Mouse (Mus musculus) lung, adult 2 months (tissue): ENCODE measurements around the gene Traf1. TPM values are rescaled to one million over a fixed set of nuclear protein-coding genes. Genes with fewer than 3 reads are reported as not detected.
A peak's percentile ranks its signal among the peaks of the same experiment; 100 is the strongest.

Source experiments
- DNase-seq: peaks from one replicate; pipeline ENCODE4 v3.0.0; 2022
- H3K4me1 ChIP-seq: fragments of 200-500 bp; 2 replicates; pipeline ENCODE4 v1.6.1; 2011; ENCODE audit warnings: low read length; ENCODE audit not compliant: control insufficient read depth, insufficient read depth
- H3K4me3 ChIP-seq: fragments of 200-500 bp; replicated peaks from 2 replicates; pipeline ENCODE3; 2011; ENCODE audit warnings: low read depth, mild to moderate bottlenecking, control low read depth, low read length; ENCODE audit errors: extremely low read depth
- CTCF ChIP-seq: fragments of 200-500 bp; IDR thresholded peaks from 2 replicates; pipeline ENCODE4 v1.5.1; 2011; ENCODE audit warnings: mild to moderate bottlenecking, low read length, control low read depth; ENCODE audit not compliant: insufficient read depth
- POLR2A ChIP-seq: fragments of 200-500 bp; IDR thresholded peaks from 2 replicates; pipeline ENCODE4 v1.6.1; 2011; ENCODE audit warnings: low read depth, mild to moderate bottlenecking, control low read depth, low read length, borderline replicate concordance; ENCODE audit errors: extremely low read depth
- WGBS: fragments of 180-500 bp; shearing (Covaris S2); methylation state at CpG from one replicate; pipeline ENCODE4 v1.1.7; 2018; 5-methylcytosine and 5-hydroxymethylcytosine counted together
- polyA plus RNA-seq: library from polyadenylated mRNA; depleted of rRNA; stranded (reverse); fragments of >200 nt; gene quantifications from 2 replicates; pipeline ENCODE4 v1.2.3, GENCODE M21; 2012

The Traf1 gene
- polyA plus RNA-seq, 1 experiment = 59.6 TPM

DNA sequence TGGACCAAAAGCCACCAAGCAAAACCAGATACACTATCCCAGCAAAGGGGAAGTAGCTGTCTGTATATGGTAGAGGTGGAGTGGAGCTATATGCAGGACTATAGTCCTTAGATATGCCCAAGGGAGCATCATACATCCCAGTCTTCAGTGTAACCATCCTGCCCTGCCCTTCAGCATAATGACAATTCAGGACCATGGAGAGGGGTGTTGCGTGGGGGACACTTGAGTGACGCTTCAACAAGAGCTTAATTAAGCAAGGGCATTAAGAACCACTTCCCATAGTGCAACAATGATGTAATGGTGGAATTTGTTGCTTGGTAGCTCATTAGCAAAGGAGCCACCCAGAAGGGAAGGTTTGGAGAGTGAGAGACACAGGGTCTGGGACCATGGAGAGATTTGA lies 12.9 kb downstream of the Traf1 start:
- H3K4me1 ChIP-seq = no peaks in the 10 kb centered on the region
- TF ChIP-seq POLR2A = no peak
- TF ChIP-seq CTCF = no peak
- 27% methylated on average over 2 of the region's 2 CpGs for WGBS
- no peak for DNase-seq
- no peak overlapping the region for H3K4me3 ChIP-seq

DNA sequence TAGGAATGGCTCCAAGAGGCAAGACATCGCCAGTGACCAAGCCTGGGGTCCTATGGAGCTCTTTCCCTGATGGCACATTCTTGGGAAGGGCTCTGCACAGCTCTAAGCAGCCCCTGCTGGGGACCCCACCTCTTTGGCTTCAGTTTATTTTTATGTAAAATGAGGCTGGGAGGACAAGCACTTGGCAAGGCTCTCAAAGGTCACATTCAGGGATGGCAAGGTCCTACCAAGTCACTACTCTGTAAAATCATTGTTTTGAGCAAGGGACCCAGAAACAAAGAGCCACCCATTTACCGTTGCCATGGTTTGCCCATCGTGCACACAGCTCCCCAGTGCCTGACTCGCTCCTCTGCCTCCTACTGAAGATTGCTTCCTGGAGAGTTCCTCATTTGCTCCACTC lies 15.5 kb downstream of the Traf1 start:
- H3K4me3 ChIP-seq = no peak overlapping the region
- no peaks in the 10 kb centered on the region for H3K4me1 ChIP-seq
- peak; percentile 1 for DNase-seq
- 73% methylated on average over 4 of the region's 4 CpGs for WGBS
- TF ChIP-seq CTCF (no peak), POLR2A (no peak)

DNA sequence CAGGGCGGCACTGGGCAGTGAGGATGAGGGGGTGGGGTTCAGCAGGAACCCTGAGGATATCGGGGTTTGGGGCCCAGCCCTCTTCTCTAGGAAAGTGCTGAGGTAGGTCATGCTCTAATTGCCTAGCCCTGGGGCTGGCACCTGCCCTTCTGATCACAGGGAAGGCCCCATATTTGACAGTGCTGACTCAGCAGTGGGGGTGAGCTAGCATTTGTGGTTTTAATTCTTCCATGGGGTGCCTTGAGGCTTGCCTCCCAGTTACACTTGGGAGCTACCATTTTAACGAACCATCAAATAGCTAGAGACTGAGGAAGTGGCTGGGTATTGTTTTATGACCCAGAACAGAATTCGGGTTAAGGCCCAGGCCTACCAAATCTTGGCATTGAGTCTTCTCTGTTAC lies 16.0 kb downstream of the Traf1 start:
- TF ChIP-seq CTCF (no peak), POLR2A (no peak)
- DNase-seq = peak; percentile 3
- WGBS = 81% methylated on average over 4 of the region's 4 CpGs

DNA sequence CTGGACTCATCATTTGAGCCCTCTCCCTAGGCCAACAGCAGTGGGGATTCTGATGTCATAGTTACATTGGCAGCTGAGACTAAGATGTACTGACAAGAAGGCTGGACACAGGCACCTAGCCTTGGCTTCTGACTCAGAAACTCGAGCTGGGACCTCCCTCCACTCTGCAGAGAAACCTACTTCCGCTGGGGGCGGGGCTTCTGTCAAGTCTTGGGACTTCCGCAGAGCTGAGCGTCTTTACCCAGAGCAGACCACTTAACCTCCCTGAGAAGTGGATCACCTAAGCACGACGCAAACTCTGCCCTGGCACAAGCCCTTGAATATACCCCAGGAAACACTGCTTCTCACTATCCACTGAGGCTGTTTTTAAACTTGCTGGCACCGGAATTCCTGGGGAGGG lies 16.8 kb downstream of the Traf1 start:
- peak; percentile 71 for DNase-seq
- Histone ChIP-seq H3K4me3 (no peak overlapping the region), H3K4me1 (no peaks in the 10 kb centered on the region)
- TF ChIP-seq CTCF = no peak
- TF ChIP-seq POLR2A = 0 out of 2 replicates have a peak, but pooled peaks have one; percentile 16
- 11% methylated on average over 8 of the region's 8 CpGs for WGBS

More for the DNA sequence above, 16.0 kb downstream of the Traf1 start:
- Histone ChIP-seq H3K4me1 (no peaks in the 10 kb centered on the region), H3K4me3 (no peak overlapping the region)

DNA sequence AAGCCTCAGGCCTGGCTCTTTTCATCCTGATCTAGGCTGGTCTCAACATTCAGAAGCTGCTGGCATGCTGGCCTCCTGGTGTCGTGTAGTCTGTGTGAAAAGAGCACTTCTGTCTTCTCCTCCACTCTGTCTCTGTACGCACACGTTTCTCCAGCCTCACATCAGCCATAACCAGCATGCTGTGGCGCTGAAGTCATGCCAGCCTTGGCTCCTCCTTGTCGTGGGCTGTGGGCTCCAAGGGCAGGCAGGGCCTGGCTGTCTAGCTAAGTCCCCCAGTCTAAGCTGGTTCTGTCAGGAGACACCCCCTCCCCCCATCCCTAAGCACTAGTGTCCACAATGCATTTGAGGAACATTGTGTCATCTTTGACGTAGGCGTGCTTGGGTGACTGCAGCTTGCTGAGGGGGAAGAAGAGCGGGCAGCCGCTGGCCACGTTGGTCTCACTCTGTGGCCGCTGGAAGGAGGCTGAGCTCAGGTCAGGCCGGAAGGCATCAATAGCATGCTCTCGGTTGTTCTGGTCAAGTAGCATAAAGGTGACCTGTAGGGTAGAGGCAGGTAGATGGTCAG lies 17.9 kb downstream of the Traf1 start:
- Histone ChIP-seq H3K4me3 (no peak overlapping the region), H3K4me1 (no peaks in the 10 kb centered on the region)
- no peak for DNase-seq
- WGBS = 75% methylated on average over 13 of the region's 13 CpGs
- no peak for TF ChIP-seq CTCF
- TF ChIP-seq POLR2A = no peak

DNA sequence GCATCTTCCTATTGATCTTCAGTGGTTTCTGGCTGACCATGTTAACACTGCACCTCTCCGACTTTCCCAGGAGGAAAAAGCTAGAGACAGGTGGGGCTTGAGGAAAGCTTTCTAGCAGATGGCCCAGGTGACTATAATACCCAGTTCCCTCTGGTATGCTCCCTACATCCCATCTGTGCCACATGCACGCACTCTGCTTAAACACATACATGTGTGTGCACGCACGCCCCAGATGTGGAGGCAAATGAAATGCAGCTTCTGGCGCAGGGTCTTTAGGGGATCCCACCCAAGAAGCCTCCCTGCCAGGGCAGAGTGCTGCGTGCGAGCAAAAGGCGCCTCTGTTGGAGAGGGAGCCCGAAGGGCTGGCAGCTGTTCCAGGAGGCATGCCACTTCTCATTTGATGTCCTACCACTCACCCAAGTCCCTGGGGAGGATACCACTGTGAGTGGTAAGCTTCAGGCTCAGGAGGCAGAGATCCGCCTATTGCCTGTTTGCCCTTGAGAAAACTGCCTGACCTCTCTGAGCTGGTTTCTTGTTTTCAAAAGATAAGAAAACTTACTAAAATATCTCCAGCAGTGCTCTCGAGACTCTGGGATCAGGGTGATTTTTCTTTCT lies 20.4 kb downstream of the Traf1 start:
- Histone ChIP-seq H3K4me3 (no peak overlapping the region), H3K4me1 (no peaks in the 10 kb centered on the region; the same call in 1 of the 2 replicates)
- peak; percentile 6; the same call in 1 of the 2 replicates for TF ChIP-seq POLR2A
- no peak for TF ChIP-seq CTCF
- DNase-seq = no peak
- 65% methylated on average over 11 of the region's 11 CpGs for WGBS

DNA sequence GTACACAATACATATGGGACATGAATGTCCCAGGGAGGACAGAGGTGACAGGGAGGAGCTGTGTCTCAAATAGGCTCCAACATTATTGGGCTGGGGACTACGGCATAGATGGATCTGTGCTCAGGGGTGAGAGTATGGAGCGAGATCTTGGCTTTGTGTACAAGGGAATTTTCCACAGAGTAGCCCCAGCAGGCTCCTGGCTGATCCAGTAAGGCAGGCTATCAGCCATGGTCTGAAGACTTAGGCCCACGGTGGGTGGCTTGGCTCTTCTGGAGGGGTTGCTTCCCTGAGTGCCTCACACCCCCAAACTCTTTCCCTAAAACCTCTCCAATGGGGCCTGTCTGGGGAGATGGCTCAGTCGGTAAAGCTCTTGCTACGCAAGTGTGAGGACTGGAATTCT lies 21.3 kb downstream of the Traf1 start:
- no peak for DNase-seq
- no peaks in the 10 kb centered on the region; the same call in 1 of the 2 replicates for H3K4me1 ChIP-seq
- no peak for TF ChIP-seq POLR2A
- no peak for TF ChIP-seq CTCF
- no peak overlapping the region for H3K4me3 ChIP-seq
- WGBS = 72% methylated on average over 5 of the region's 5 CpGs

DNA sequence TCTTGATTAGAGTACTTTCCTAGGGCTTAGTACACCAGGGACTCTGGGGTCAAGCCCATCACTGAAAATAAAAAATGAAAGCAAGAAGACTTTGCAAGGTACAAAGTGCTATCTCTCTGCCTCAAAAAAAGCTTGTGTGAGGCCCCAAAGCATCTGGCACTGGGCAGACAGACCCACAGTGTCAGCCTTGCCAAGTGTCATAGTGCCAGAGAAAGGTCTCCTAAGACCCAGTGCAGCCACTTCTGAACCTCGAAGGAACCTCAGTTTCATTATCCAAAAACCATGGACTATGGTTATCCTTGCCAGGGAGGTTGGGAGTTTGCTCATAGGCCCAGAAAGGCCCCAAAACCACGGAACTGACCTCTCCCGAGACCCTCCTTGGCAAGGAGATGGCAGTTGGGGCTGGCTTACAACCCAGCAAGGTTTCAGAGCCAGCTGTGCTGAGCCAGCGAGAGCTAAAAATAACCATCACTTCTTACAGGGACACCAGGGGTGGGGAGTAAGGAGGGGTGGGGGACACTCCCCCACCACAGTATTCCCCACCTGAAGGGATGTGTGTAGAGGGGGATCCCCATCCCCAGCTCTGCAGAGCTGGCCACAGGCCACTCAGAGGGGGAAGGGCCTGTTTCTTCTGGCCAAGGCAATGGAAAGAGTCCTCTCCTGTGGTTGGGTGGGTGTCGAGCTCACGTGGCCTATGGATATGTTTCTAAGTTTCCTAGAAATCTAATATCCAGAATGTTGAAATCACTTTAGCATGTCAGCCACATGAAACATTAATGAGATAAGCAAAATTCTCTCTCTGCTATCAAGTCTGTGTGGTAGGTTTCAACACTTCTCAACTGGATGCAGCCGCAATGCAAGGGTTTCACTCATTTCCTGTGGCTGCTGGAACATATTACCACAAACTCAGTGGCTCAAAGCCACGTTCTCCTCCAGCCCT lies 23.0 kb downstream of the Traf1 start:
- H3K4me1 ChIP-seq = no peaks in the 10 kb centered on the region; the same call in 1 of the 2 replicates
- WGBS = 48% methylated on average over 8 of the region's 8 CpGs
- no peak for DNase-seq
- TF ChIP-seq POLR2A = no peak
- TF ChIP-seq CTCF = no peak
- H3K4me3 ChIP-seq = no peak overlapping the region

DNA sequence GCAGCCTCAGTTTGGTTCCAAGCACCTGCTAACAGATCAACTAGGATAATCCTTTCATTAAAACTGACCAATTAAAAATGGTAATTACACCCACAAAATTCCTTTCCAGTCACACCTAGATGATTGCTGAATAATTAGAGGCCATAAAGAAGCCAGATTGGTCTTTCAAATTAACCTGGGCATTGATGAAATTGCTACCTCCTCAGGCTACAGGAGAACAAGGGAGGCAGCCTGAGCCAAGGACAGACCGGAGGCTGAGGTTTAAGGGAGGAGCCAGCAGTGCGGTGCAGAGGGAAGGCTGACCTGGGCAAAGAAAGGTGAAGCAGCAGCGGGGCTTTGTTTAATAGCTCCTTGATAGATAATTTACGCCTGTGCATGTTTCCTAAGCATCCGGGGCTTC lies 24.1 kb downstream of the Traf1 start:
- Histone ChIP-seq H3K4me3 (no peak overlapping the region), H3K4me1 (no peaks in the 10 kb centered on the region; the same call in 1 of the 2 replicates)
- TF ChIP-seq CTCF (no peak), POLR2A (no peak)
- no peak for DNase-seq
- WGBS = 25% methylated on average over 5 of the region's 5 CpGs
